Mouse (Mus musculus) yolk sac, embryonic 10.5 days (tissue): ENCODE results near the gene Osbpl11.
"Not testable (repeated sequence)": the region's sequence is repeated elsewhere in the genome, so short reads cannot be mapped to it uniquely, and the experiment has no call there.

Experiments used
- DNase-seq: peaks from one replicate; pipeline ENCODE4 v3.0.0-alpha.2; 2017; ENCODE audit warnings: low spot score

Gene Osbpl11

GRCm38 (mm10) chr16:33178278-33179074, 6.4 kb upstream of the Osbpl11 start:
- no peak for DNase-seq

GRCm38 (mm10) chr16:33179222-33179621, 5.6 kb upstream of the Osbpl11 start:
- DNase-seq: not testable (repeated sequence)

- no peak for DNase-seq
Measured at GRCm38 (mm10) chr16:33179911-33180310, 5.0 kb upstream of the Osbpl11 start.

- no peak for DNase-seq
Measured at GRCm38 (mm10) chr16:33180793-33181192, 4.1 kb upstream of the Osbpl11 start.

- DNase-seq: peak; percentile 36
Measured at GRCm38 (mm10) chr16:33185261-33186046, 583 bp downstream of the Osbpl11 start.

GRCm38 (mm10) chr16:33186134-33186533, 1.3 kb downstream of the Osbpl11 start:
- DNase-seq: no peak

GRCm38 (mm10) chr16:33188076-33188475, 3.2 kb downstream of the Osbpl11 start:
- DNase-seq: no peak

- peak; percentile 71 for DNase-seq
Measured at GRCm38 (mm10) chr16:33191671-33192091, 6.8 kb downstream of the Osbpl11 start.

GRCm38 (mm10) chr16:33192280-33192679, 7.4 kb downstream of the Osbpl11 start:
- DNase-seq: no peak

- no peak for DNase-seq
Measured at GRCm38 (mm10) chr16:33193649-33194048, 8.8 kb downstream of the Osbpl11 start.

- DNase-seq: no peak
Measured at GRCm38 (mm10) chr16:33195686-33196313, 10.9 kb downstream of the Osbpl11 start.

GRCm38 (mm10) chr16:33196578-33196977, 11.7 kb downstream of the Osbpl11 start:
- DNase-seq: no peak

GRCm38 (mm10) chr16:33200589-33200988, 15.7 kb downstream of the Osbpl11 start:
- DNase-seq: no peak

GRCm38 (mm10) chr16:33210812-33211211, 25.9 kb downstream of the Osbpl11 start:
- no peak for DNase-seq

- no peak for DNase-seq
Measured at GRCm38 (mm10) chr16:33216313-33217003, 31.6 kb downstream of the Osbpl11 start.

GRCm38 (mm10) chr16:33217553-33218085, 32.7 kb downstream of the Osbpl11 start:
- DNase-seq: not testable (repeated sequence)

GRCm38 (mm10) chr16:33222482-33222881, 37.6 kb downstream of the Osbpl11 start:
- no peak for DNase-seq

GRCm38 (mm10) chr16:33224381-33224780, 39.5 kb downstream of the Osbpl11 start:
- DNase-seq: no peak

GRCm38 (mm10) chr16:33234128-33234527, 49.3 kb downstream of the Osbpl11 start:
- no peak for DNase-seq

GRCm38 (mm10) chr16:33236151-33236550, 51.3 kb downstream of the Osbpl11 start:
- no peak for DNase-seq

GRCm38 (mm10) chr16:33239305-33239704, 54.4 kb downstream of the Osbpl11 start:
- no peak for DNase-seq

- no peak for DNase-seq
Measured at GRCm38 (mm10) chr16:33242046-33242445, 57.2 kb downstream of the Osbpl11 start.
